Mouse (Mus musculus) bone marrow macrophage, adult 2 months (primary cell): ENCODE results near the gene Pmvk.

Experiments
- CTCF ChIP-seq: IDR thresholded peaks from 2 replicates; pipeline ENCODE4 v1.5.1; 2012; ENCODE audit warnings: low read depth, mild to moderate bottlenecking, low read length, moderate library complexity
- POLR2A ChIP-seq: IDR thresholded peaks from 2 replicates; pipeline ENCODE4 v1.6.1; 2012; ENCODE audit warnings: mild to moderate bottlenecking, low read depth, low read length, borderline replicate concordance

- TF ChIP-seq CTCF = no peak
- TF ChIP-seq POLR2A = no peak
Measured at GRCm38 (mm10) chr3:89491559-89491958, 37.2 kb downstream of the Pmvk start.
